Mouse (Mus musculus) intestine, embryonic 14.5 days (tissue): ENCODE results near the gene Pou3f4. TPM values are rescaled to one million over a fixed set of nuclear protein-coding genes. Genes with fewer than 3 reads are reported as not detected.
"Not testable (repeated sequence)": the region's sequence is repeated elsewhere in the genome, so short reads cannot be mapped to it uniquely, and the experiment has no call there.

Experiments used
- ATAC-seq: fragments of 200-750 bp; cut with Nextera tagmentation; replicated peaks from 2 replicates; pipeline ENCODE4 v1.8.0; 2017; ENCODE audit warnings: low read depth, moderate number of reproducible peaks, moderate TSS enrichment, moderate library complexity; ENCODE audit not compliant: low FRiP score, low TSS enrichment
- DNase-seq: peaks from one replicate; pipeline ENCODE4 v3.0.0-alpha.2; 2018; ENCODE audit warnings: low spot score
- H3K27ac ChIP-seq: fragments of 300-500 bp; sonication (generic); 2 replicates; pipeline ENCODE4 v1.5.1; 2014; ENCODE audit warnings: low read depth, mild to moderate bottlenecking, control low read depth
- H3K27me3 ChIP-seq: fragments of 300-500 bp; sonication (generic); replicated peaks from 2 replicates; pipeline ENCODE4 v1.6.1; 2014; ENCODE audit warnings: low read length, control low read depth; ENCODE audit not compliant: control insufficient read depth, insufficient read depth
- H3K36me3 ChIP-seq: fragments of 300-500 bp; sonication (generic); 2 replicates; pipeline ENCODE4 v1.6.1; 2014; ENCODE audit warnings: low read length, control low read depth; ENCODE audit not compliant: control insufficient read depth, insufficient read depth
- H3K4me1 ChIP-seq: fragments of 300-500 bp; sonication (generic); replicated peaks from 2 replicates; pipeline ENCODE4 v1.6.1; 2014; ENCODE audit warnings: low read length, control low read depth, mixed read lengths; ENCODE audit not compliant: control insufficient read depth, insufficient read depth
- H3K4me2 ChIP-seq: fragments of 300-500 bp; sonication (generic); 2 replicates; pipeline ENCODE4 v1.6.1; 2014; ENCODE audit warnings: low read length
- H3K4me3 ChIP-seq: fragments of 300-500 bp; sonication (generic); 2 replicates; pipeline ENCODE4 v1.5.1; 2014; ENCODE audit warnings: low read depth, low read length, control low read depth, mixed read lengths
- H3K9ac ChIP-seq: fragments of 300-500 bp; sonication (generic); 2 replicates; pipeline ENCODE4 v1.6.1; 2014; ENCODE audit warnings: mild to moderate bottlenecking, low read length
- H3K9me3 ChIP-seq: fragments of 300-500 bp; sonication (generic); 2 replicates; pipeline ENCODE4 v1.6.1; 2016; ENCODE audit warnings: low read length, control low read depth; ENCODE audit not compliant: control insufficient read depth
- WGBS: fragments of 180-500 bp; shearing (Covaris S2); extraction: QIAGEN DNeasy Blood & Tissue Kit; methylation state at CpG from one replicate; pipeline ENCODE4 v1.1.7; 2014; 5-methylcytosine and 5-hydroxymethylcytosine counted together
- polyA plus RNA-seq: library from polyadenylated mRNA; unstranded; fragments of >200 nt; fragmentation: Nextera tagmentation; extraction: Ambion mirVana; gene quantifications from 2 replicates; pipeline ENCODE4 v1.2.1, GENCODE M21; 2014

Gene Pou3f4
- 0.12 and 0.27 TPM in 2 replicates for polyA plus RNA-seq

- Histone ChIP-seq H3K4me1 (no peaks in the 10 kb centered on the region), H3K9me3 (no peaks in the 10 kb centered on the region), H3K27ac (no peak within 1 kb of the TSS), H3K27me3 (peaks cover 23% of the 10 kb centered on the region), H3K4me2 (peak within 1 kb of the TSS; percentile 54), H3K9ac (no peak within 1 kb of the TSS), H3K36me3 (no peaks in the 10 kb centered on the region), H3K4me3 (peak within 1 kb of the TSS; percentile 33)
- 14% methylated on average over 20 of the region's 20 CpGs for WGBS
- DNase-seq (peak; percentile 67), ATAC-seq (peak; percentile 88)
These were observed at the start of gene Pou3f4 for GRCm38 (mm10) chrX:110814151-110814571. Pou3f4 (plus strand) TSS chrX:110814280.

DNA sequence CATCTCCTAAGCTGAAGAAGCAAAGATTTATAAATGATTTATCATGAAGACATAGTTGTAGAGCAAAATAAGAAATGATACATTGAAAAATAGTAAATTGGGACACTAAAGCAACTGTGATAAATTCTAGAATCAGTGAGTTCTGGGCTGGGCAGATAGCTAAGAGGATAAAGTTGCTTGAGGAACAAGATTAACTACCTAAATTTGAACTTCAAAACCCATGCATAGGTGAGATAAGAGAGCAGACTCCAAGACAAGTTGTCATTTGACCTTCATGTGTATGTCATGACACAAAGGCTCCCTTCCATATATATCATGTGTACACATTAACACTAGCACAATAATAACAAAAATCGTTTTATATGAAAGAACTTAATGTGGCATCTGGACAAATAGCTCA is 48.1 kb upstream of the Pou3f4 start:
- Histone ChIP-seq H3K4me1 (no peaks in the 10 kb centered on the region), H3K27ac (no peak overlapping the region), H3K9ac (no peak overlapping the region), H3K36me3 (no peaks in the 10 kb centered on the region), H3K4me3 (no peak overlapping the region), H3K27me3 (no peaks in the 10 kb centered on the region), H3K9me3 (no peaks in the 10 kb centered on the region), H3K4me2 (no peak overlapping the region)
- WGBS: 68% methylated on average over 1 of the region's 1 CpGs
- no peak for ATAC-seq
- DNase-seq: no peak

- not testable (repeated sequence) for DNase-seq, H3K4me3 ChIP-seq, H3K36me3 ChIP-seq, ATAC-seq, H3K4me1 ChIP-seq, H3K9me3 ChIP-seq, H3K27me3 ChIP-seq, H3K9ac ChIP-seq, H3K4me2 ChIP-seq, H3K27ac ChIP-seq
These were observed 39.3 kb upstream of the Pou3f4 start for GRCm38 (mm10) chrX:110774807-110775206.

GRCm38 (mm10) chrX:110802502-110802901 is 11.6 kb upstream of the Pou3f4 start:
- no peak for ATAC-seq
- WGBS: 53% methylated on average over 2 of the region's 2 CpGs
- H3K4me3 ChIP-seq: no peak overlapping the region

DNA sequence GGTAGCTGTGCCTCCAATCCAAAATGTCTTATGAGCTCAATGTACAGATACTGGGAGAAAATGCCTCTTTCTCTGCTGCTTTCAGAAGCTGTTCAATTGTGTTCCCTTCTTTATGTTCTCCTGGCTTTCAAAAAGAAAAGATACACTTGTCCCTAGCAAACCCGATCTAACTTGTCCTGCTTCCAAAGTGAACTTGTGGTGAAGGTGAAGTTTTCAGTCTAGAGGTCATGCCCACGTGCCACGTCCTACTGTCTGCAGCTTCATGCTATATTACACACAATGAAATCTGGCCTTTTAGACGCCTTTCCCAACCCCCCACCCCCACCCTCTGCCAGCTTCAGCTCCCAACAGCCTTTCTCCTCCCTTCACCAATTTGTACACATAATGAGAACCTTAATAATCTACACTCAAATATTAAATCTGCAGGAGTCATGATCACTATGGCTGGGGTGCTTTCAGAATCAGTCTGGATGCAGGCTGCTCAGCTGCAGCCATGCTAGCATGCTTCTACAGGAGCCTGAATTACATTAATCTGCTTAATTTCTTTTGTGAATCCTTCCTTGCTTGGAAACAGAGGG is 4.0 kb upstream of the Pou3f4 start:
- 49% methylated on average over 4 of the region's 4 CpGs for WGBS
- ATAC-seq (no peak), DNase-seq (no peak)
- Histone ChIP-seq H3K4me3 (no peak overlapping the region), H3K36me3 (no peaks in the 10 kb centered on the region), H3K4me2 (no peak overlapping the region), H3K27me3 (peaks cover under 1% of the 10 kb centered on the region; the same call in 1 of the 2 replicates), H3K27ac (no peak overlapping the region), H3K9me3 (no peaks in the 10 kb centered on the region), H3K4me1 (no peaks in the 10 kb centered on the region), H3K9ac (no peak overlapping the region)

More at GRCm38 (mm10) chrX:110802502-110802901, 11.6 kb upstream of the Pou3f4 start:
- Histone ChIP-seq H3K9ac (no peak overlapping the region), H3K27me3 (no peaks in the 10 kb centered on the region), H3K27ac (no peak overlapping the region), H3K4me1 (no peaks in the 10 kb centered on the region), H3K9me3 (no peaks in the 10 kb centered on the region), H3K36me3 (no peaks in the 10 kb centered on the region), H3K4me2 (no peak overlapping the region)
- no peak for DNase-seq

- no peak for ATAC-seq
These were observed 3.1 kb upstream of the Pou3f4 start for GRCm38 (mm10) chrX:110810753-110811506.

DNA sequence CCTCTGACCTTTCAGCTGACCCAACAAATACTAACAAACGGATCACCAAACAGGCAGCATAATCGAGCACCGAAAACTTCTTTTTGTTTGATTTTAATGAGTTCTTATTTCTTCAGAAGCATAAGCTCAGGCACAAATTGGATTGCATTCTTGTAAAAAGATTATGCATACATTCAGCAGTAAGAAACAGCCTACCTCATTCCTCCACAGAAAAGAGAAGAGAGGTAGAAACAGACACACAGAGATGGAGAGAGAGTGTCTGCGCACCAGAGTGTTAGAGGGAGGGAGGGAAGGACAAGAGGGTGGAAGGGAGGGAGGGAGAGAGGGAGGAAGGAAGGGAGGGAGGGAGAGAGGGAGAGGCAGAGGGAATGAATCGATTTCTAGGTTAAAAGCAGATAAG is 2.0 kb upstream of the Pou3f4 start:
- Histone ChIP-seq H3K4me1 (no peaks in the 10 kb centered on the region), H3K4me2 (no peak overlapping the region), H3K27me3 (peaks cover 19% of the 10 kb centered on the region), H3K4me3 (no peak overlapping the region), H3K36me3 (no peaks in the 10 kb centered on the region), H3K27ac (no peak overlapping the region), H3K9ac (no peak overlapping the region), H3K9me3 (no peaks in the 10 kb centered on the region)
- no peak for ATAC-seq
- DNase-seq: no peak
- WGBS: 23% methylated on average over 5 of the region's 5 CpGs

More at GRCm38 (mm10) chrX:110810753-110811506, 3.1 kb upstream of the Pou3f4 start:
- Histone ChIP-seq H3K27ac (no peak overlapping the region), H3K36me3 (no peaks in the 10 kb centered on the region), H3K9me3 (no peaks in the 10 kb centered on the region), H3K4me2 (no peak overlapping the region), H3K4me3 (no peak overlapping the region), H3K9ac (no peak overlapping the region), H3K27me3 (peaks cover 9% of the 10 kb centered on the region; the same call in 1 of the 2 replicates), H3K4me1 (no peaks in the 10 kb centered on the region)
- no peak for DNase-seq
- WGBS: 56% methylated on average over 5 of the region's 5 CpGs

GRCm38 (mm10) chrX:110813401-110813800 is 679 bp upstream of the Pou3f4 start:
- H3K9ac ChIP-seq: no peak overlapping the region
- ATAC-seq: no peak
- no peaks in the 10 kb centered on the region for H3K4me1 ChIP-seq
- no peaks in the 10 kb centered on the region for H3K36me3 ChIP-seq
- DNase-seq: no peak
- 21% methylated on average over 5 of the region's 5 CpGs for WGBS
- H3K27ac ChIP-seq: no peak overlapping the region
- H3K4me2 ChIP-seq: no peak overlapping the region
- H3K9me3 ChIP-seq: no peaks in the 10 kb centered on the region
- no peak overlapping the region for H3K4me3 ChIP-seq
- H3K27me3 ChIP-seq: peaks cover 23% of the 10 kb centered on the region
